Mouse (Mus musculus): ENCODE results near the gene Lrrc75a. TPM values are rescaled to one million over a fixed set of nuclear protein-coding genes. Genes with fewer than 3 reads are reported as not detected.

The Lrrc75a gene
- polyA plus RNA-seq, 1 experiment: 6.4 TPM

- H3K36me3 ChIP-seq (ENCODE audit: control insufficient read depth, insufficient read depth, low read length, poor library complexity, severe bottlenecking): peaks cover 41% of the 10 kb centered on the region
- H3K9me3 ChIP-seq (replicated peaks; ENCODE audit: control insufficient read depth, insufficient read depth, low read length, poor library complexity, severe bottlenecking): no peaks in the 10 kb centered on the region
- peak overlapping the region; percentile 68 for H3K4me3 ChIP-seq (ENCODE audit: low read depth, low read length)
- no peaks in the 10 kb centered on the region for H3K4me1 ChIP-seq (ENCODE audit: control insufficient read depth, insufficient read depth, low read length)
- no peaks in the 10 kb centered on the region for H3K27me3 ChIP-seq (ENCODE audit: control insufficient read depth, insufficient read depth, low read length, poor library complexity, severe bottlenecking)
- peak overlapping the region; percentile 83 for H3K27ac ChIP-seq (ENCODE audit: insufficient read depth, low read length)
- no peak for TF ChIP-seq EP300 (IDR thresholded peaks at IDR 0.05; ENCODE audit: insufficient read depth, low read depth, low read length)
- no peak for TF ChIP-seq POLR2A (IDR thresholded peaks at IDR 0.05; ENCODE audit: insufficient read depth, low read length)
- no peak for TF ChIP-seq CTCF (IDR thresholded peaks at IDR 0.05; ENCODE audit: low read depth, low read length)
- peak overlapping the region; percentile 92 for H3K9ac ChIP-seq (ENCODE audit: low read depth, poor library complexity, severe bottlenecking)
These were observed 43.3 kb downstream of the Lrrc75a start for GRCm38 (mm10) chr11:62604886-62605618.

GRCm38 (mm10) chr11:62604123-62604706 lies 44.1 kb downstream of the Lrrc75a start:
- peak overlapping the region; percentile 87 for H3K4me3 ChIP-seq (ENCODE audit: low read depth, low read length)
- no peaks in the 10 kb centered on the region for H3K9me3 ChIP-seq (replicated peaks; ENCODE audit: control insufficient read depth, insufficient read depth, low read length, poor library complexity, severe bottlenecking)
- TF ChIP-seq CTCF (IDR thresholded peaks at IDR 0.05; ENCODE audit: low read depth, low read length): no peak
- TF ChIP-seq EP300 (IDR thresholded peaks at IDR 0.05; ENCODE audit: insufficient read depth, low read depth, low read length): no peak
- no peak for TF ChIP-seq POLR2A (IDR thresholded peaks at IDR 0.05; ENCODE audit: insufficient read depth, low read length)
- peak overlapping the region; percentile 92 for H3K9ac ChIP-seq (ENCODE audit: low read depth, poor library complexity, severe bottlenecking)
- H3K27me3 ChIP-seq (ENCODE audit: control insufficient read depth, insufficient read depth, low read length, poor library complexity, severe bottlenecking): no peaks in the 10 kb centered on the region
- H3K36me3 ChIP-seq (ENCODE audit: control insufficient read depth, insufficient read depth, low read length, poor library complexity, severe bottlenecking): peaks cover 41% of the 10 kb centered on the region
- no peaks in the 10 kb centered on the region for H3K4me1 ChIP-seq (ENCODE audit: control insufficient read depth, insufficient read depth, low read length)
- H3K27ac ChIP-seq (ENCODE audit: insufficient read depth, low read length): peak overlapping the region; percentile 83

GRCm38 (mm10) chr11:62603312-62604056 lies 44.8 kb downstream of the Lrrc75a start:
- H3K27ac ChIP-seq (ENCODE audit: insufficient read depth, low read length): peak overlapping the region; percentile 83
- no peaks in the 10 kb centered on the region for H3K4me1 ChIP-seq (ENCODE audit: control insufficient read depth, insufficient read depth, low read length)
- no peak for TF ChIP-seq CTCF (IDR thresholded peaks at IDR 0.05; ENCODE audit: low read depth, low read length)
- TF ChIP-seq POLR2A (IDR thresholded peaks at IDR 0.05; ENCODE audit: insufficient read depth, low read length): no peak
- no peak for TF ChIP-seq EP300 (IDR thresholded peaks at IDR 0.05; ENCODE audit: insufficient read depth, low read depth, low read length)
- peaks cover 41% of the 10 kb centered on the region for H3K36me3 ChIP-seq (ENCODE audit: control insufficient read depth, insufficient read depth, low read length, poor library complexity, severe bottlenecking)
- peak overlapping the region; percentile 92 for H3K9ac ChIP-seq (ENCODE audit: low read depth, poor library complexity, severe bottlenecking)
- peak overlapping the region; percentile 87 for H3K4me3 ChIP-seq (ENCODE audit: low read depth, low read length)
- H3K27me3 ChIP-seq (ENCODE audit: control insufficient read depth, insufficient read depth, low read length, poor library complexity, severe bottlenecking): no peaks in the 10 kb centered on the region
- H3K9me3 ChIP-seq (replicated peaks; ENCODE audit: control insufficient read depth, insufficient read depth, low read length, poor library complexity, severe bottlenecking): no peaks in the 10 kb centered on the region

GRCm38 (mm10) chr11:62602619-62603311 lies 45.6 kb downstream of the Lrrc75a start:
- TF ChIP-seq CTCF (IDR thresholded peaks at IDR 0.05; ENCODE audit: low read depth, low read length) (no peak), POLR2A (IDR thresholded peaks at IDR 0.05; ENCODE audit: insufficient read depth, low read length) (peak; percentile 99), EP300 (IDR thresholded peaks at IDR 0.05; ENCODE audit: insufficient read depth, low read depth, low read length) (peak; percentile 56; the same call in 1 of the 2 replicates)
- Histone ChIP-seq H3K4me3 (ENCODE audit: low read depth, low read length) (peak overlapping the region; percentile 87), H3K4me1 (ENCODE audit: control insufficient read depth, insufficient read depth, low read length) (no peaks in the 10 kb centered on the region), H3K27me3 (ENCODE audit: control insufficient read depth, insufficient read depth, low read length, poor library complexity, severe bottlenecking) (no peaks in the 10 kb centered on the region), H3K27ac (ENCODE audit: insufficient read depth, low read length) (peak overlapping the region; percentile 83), H3K9ac (ENCODE audit: low read depth, poor library complexity, severe bottlenecking) (peak overlapping the region; percentile 92), H3K36me3 (ENCODE audit: control insufficient read depth, insufficient read depth, low read length, poor library complexity, severe bottlenecking) (peaks cover 41% of the 10 kb centered on the region), H3K9me3 (replicated peaks; ENCODE audit: control insufficient read depth, insufficient read depth, low read length, poor library complexity, severe bottlenecking) (no peaks in the 10 kb centered on the region)

DNA sequence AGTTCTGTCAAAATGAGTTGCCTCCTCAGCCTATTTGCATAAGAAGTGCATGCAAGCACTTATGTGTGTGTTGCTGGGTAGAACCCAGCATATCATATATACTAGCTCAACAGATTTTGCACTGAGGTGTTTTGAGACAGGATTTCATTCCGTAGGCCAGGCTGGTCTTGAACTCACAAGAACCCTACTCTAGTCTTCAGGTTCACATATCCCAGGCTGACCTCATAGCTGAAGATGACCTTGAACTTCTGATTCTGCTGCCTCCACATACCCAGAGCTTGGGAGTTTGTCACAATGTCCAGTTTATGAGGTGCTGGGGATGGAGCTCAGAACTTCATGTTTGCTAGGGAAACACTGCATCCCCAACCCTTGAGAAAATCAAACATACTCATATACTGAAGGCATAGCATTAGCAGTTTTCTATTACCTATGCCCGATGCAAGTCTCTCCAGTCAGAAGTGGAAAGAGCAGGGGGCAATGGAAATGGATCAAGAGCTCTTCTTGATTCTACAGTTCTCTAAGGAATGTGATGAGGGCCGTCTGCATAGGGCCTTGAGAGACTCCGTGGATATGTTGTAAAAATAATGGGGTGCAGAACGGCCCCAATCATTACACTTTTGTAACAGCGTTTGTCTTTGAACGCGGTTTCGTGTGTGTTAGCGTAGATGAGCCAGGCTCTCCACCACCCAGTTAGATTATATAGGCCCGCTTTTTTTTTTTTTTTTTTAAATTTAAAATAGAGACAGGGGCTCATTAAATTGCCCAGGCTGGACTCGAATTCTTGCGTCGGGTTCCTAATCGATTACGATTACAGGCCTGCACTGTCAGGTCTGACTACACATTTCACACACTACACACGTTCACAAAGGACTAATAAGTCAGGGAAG lies 46.3 kb downstream of the Lrrc75a start:
- H3K36me3 ChIP-seq (ENCODE audit: control insufficient read depth, insufficient read depth, low read length, poor library complexity, severe bottlenecking): peaks cover 37% of the 10 kb centered on the region
- no peaks in the 10 kb centered on the region for H3K4me1 ChIP-seq (ENCODE audit: control insufficient read depth, insufficient read depth, low read length)
- H3K4me3 ChIP-seq (ENCODE audit: low read depth, low read length): peak overlapping the region; percentile 65
- TF ChIP-seq CTCF (IDR thresholded peaks at IDR 0.05; ENCODE audit: low read depth, low read length) (no peak), EP300 (IDR thresholded peaks at IDR 0.05; ENCODE audit: insufficient read depth, low read depth, low read length) (no peak), POLR2A (IDR thresholded peaks at IDR 0.05; ENCODE audit: insufficient read depth, low read length) (no peak)
- H3K27ac ChIP-seq (ENCODE audit: insufficient read depth, low read length): peak overlapping the region; percentile 46
- peak overlapping the region; percentile 79 for H3K9ac ChIP-seq (ENCODE audit: low read depth, poor library complexity, severe bottlenecking)
- H3K9me3 ChIP-seq (replicated peaks; ENCODE audit: control insufficient read depth, insufficient read depth, low read length, poor library complexity, severe bottlenecking): no peaks in the 10 kb centered on the region
- no peaks in the 10 kb centered on the region for H3K27me3 ChIP-seq (ENCODE audit: control insufficient read depth, insufficient read depth, low read length, poor library complexity, severe bottlenecking)

Measured in ES-Bruce4 (cell line).